Mouse (Mus musculus): Measurements from ENCODE around the gene Gm49325. TPM values are rescaled to one million over a fixed set of nuclear protein-coding genes. Genes with fewer than 3 reads are reported as not detected.
A peak's percentile ranks its signal among the peaks of the same experiment; 100 is the strongest.
"Not testable (repeated sequence)": the region's sequence is repeated elsewhere in the genome, so short reads cannot be mapped to it uniquely, and the experiment has no call there.

The Gm49325 gene
- total RNA-seq, 2 experiments from 2014 or later, result 18.1 to 27.7 TPM

DNA sequence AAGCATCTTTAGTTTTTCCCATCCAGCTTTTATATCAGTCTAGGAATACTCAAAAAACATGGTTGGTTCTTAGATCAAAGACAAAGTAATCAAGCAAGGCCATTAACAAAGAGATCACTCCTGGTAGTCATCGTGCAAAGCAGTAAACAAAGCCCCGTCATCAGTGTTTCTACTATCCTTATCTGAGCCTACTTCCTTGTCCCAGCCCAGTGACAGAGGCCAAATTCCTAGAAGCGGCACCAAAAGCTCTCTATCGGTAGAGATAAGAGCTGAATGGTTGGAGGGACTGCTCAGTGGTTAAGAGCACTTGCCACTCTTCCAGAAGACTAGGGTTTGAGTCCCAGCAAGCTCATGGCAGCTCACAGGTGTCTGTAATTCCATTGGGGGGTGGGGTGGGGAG is 65.5 kb downstream of the Gm49325 start:
- DNase-seq (ENCODE audit: low spot score in 2 of 2), result no peak

DNA sequence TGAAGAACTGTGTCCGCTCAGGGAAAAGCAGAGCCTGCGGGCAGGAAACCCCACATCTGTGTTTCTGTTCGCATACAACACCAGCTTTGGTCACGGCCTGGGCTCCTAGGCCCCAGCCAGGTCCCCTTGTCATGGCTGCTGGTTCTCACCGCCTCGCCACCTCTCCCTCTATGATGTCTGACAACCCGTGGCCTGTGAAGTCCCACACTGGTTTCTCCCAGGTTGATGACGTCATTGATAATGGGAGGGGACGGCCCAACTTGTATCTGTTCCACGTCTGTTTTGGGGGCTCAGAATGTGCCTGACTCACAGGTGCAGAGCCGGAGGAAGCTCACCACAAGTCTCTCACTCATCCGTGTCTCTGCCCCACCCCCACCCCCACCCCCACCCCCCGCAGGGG is 67.8 kb downstream of the Gm49325 start:
- no peak for DNase-seq (ENCODE audit: low spot score in 2 of 2)

GRCm38 (mm10) chr10:77677562-77677961 is 71.6 kb downstream of the Gm49325 start:
- DNase-seq (ENCODE audit: low spot score in 2 of 2), result no peak

DNA sequence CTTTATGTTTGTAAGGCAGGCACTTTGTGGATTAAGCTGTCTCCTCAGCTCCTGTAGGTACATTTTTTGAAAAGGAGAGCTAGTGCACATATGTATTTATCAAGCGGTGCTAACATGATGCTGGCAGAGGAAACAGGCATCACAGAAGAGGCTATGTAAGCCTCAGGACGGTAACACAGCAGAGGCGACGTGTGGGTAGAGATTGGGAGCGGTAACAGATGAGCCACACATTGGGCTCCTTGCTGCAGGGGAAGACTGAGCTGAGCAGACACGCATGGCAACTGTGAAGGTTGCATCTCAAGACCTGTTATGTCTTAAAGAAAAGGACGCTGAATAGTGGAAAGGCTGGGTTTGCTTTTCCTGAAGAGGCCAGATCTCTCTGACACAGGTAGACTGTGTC is 77.0 kb downstream of the Gm49325 start:
- no peak for DNase-seq (ENCODE audit: low spot score in 2 of 2)

- no peak for DNase-seq (ENCODE audit: low spot score in 2 of 2)
Measured at GRCm38 (mm10) chr10:77684181-77684580, 78.2 kb downstream of the Gm49325 start.

DNA sequence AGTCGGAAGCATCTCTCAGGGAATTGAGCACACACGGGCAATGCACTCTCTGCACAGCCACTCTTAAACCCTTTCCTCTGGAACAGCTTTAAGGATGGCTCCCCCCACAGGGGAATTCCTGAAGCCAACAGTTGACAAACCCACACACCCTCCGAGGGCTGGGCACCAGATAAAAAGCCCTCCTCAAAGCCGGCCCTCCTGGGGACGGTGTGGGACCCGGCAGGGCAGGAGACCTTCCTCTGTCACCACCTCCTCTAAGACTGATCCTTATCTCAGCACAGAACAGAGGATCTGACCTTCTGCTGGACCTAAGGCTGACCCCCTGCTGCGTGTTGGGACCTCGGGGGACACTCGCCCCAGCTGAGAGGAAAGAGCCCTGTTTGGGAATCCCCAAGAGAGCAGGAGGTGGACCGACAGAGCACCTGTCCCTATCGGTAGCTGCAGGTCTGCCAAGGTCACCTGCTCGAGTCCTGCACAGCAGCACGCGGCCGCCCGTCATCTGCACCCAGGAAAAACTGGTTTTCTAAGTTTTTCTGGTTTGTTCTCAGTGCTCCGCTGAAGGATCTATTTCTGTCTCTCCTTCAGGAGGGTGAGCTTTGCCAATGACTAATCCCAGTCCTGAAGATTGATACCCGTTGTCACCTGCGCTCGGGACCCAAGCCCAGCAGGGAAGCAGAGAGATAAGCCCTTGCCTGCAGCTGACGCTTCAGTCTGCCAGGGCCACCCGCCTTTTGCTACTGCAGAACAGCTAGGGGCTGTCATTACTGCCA is 80.1 kb downstream of the Gm49325 start, which contains the start of gene Tspear:
Gene Tspear (plus strand): TSS at position 675 of the 770 bp plus-strand sequence.
- no peak for DNase-seq (ENCODE audit: low spot score in 2 of 2)

DNA sequence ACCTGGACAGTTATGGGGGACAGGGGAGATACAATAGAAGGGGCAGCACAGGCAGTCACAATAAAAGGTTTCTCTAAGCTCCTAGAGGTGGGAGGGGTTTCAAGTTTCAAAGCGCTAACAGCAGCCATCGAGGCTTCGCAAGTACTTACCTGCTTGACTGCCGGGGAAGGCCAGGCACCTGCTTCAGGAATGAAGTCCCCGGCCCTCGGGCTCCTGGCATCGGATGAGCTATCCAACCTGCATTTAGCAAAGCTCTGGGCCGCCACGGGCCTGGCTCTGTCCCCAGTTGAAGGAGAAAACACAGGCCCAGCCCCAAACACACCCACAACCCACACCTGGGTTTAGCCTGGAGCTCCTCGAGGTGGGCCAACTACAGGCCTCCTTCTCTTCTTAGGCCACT is 81.0 kb downstream of the Gm49325 start:
- no peak for DNase-seq (ENCODE audit: low spot score in 2 of 2)

GRCm38 (mm10) chr10:77690356-77690807 is 84.4 kb downstream of the Gm49325 start, which contains the start of gene Gm19402:
TSS of gene Gm19402 (minus strand) at chr10:77690757.
- not testable (repeated sequence) for DNase-seq (ENCODE audit: low spot score in 2 of 2)

Small RNA genes within 50 kb of the gene (microRNA-seq; reads per million reads assigned to microRNA genes)
- 27.3 reads per million, percentile 32 among the genes with 10 or more reads in this experiment for gene Mir1930

Other genes starting within 250 kb of the Gm49325 start
- gene Adarb1, start 187.9 kb upstream of the Gm49325 start, total RNA-seq (2021), result 10 to 100 TPM; 16.0 to 16.2 TPM
- 10 to 100 TPM; 23.8 to 26.0 TPM for gene Fam207a, start 90.4 kb upstream of the Gm49325 start, total RNA-seq (2021)
- 1 to 10 TPM; 5.3 to 8.5 TPM for gene Itgb2, start 75.9 kb upstream of the Gm49325 start, total RNA-seq (2021)
- gene Pttg1ip, start 24.5 kb upstream of the Gm49325 start, total RNA-seq (2021), result 100 to 1,000 TPM; 176 to 186 TPM
- 100 to 1,000 TPM; 181 to 183 TPM for gene Sumo3, start 100 bp upstream of the Gm49325 start, total RNA-seq (2021)
- 10 to 100 TPM; 42.2 to 44.3 TPM for gene Ube2g2, start 16.1 kb downstream of the Gm49325 start, total RNA-seq (2021)
- gene Tspear, start 80.4 kb downstream of the Gm49325 start, total RNA-seq (2021), result 1 to 10 TPM in 1 of 2 experiments, under 1 TPM in 1; 0.45 to 1.0 TPM
- not detected for gene Gm19402, start 84.6 kb downstream of the Gm49325 start, total RNA-seq (2021)
- gene Gm9508, start 91.0 kb downstream of the Gm49325 start, total RNA-seq (2021), result not detected
- not detected for gene Gm10272, start 100.4 kb downstream of the Gm49325 start, total RNA-seq (2021)
- gene Gm10024, start 105.3 kb downstream of the Gm49325 start, total RNA-seq (2021), result not detected
- gene Gm10142, start 109.6 kb downstream of the Gm49325 start, total RNA-seq (2021), result not detected
- gene Krtap12-1, start 114.4 kb downstream of the Gm49325 start, total RNA-seq (2021), result not detected
- gene Gm10100, start 120.3 kb downstream of the Gm49325 start, total RNA-seq (2021), result not detected
- not detected for gene Gm18596, start 136.4 kb downstream of the Gm49325 start, total RNA-seq (2021)
- gene Gm9736, start 145.2 kb downstream of the Gm49325 start, total RNA-seq (2021), result not detected
- gene Gm3233, start 153.5 kb downstream of the Gm49325 start, total RNA-seq (2021), result not detected
- gene Gm3238, start 165.1 kb downstream of the Gm49325 start, total RNA-seq (2021), result not detected
- not detected for gene Gm7138, start 170.7 kb downstream of the Gm49325 start, total RNA-seq (2021)
- gene Gm3250, start 176.3 kb downstream of the Gm49325 start, total RNA-seq (2021), result not detected
- gene Gm7137, start 182.0 kb downstream of the Gm49325 start, total RNA-seq (2021), result not detected
- gene Gm9639, start 188.9 kb downstream of the Gm49325 start, total RNA-seq (2021), result not detected
- not detected for gene Gm19668, start 192.9 kb downstream of the Gm49325 start, total RNA-seq (2021)
- gene Gm9507, start 205.6 kb downstream of the Gm49325 start, total RNA-seq (2021), result not detected
- gene Gm2696, start 208.5 kb downstream of the Gm49325 start, total RNA-seq (2021), result not detected
- not detected for gene Krtap10-4, start 220.9 kb downstream of the Gm49325 start, total RNA-seq (2021)
- gene Krtap10-10, start 229.8 kb downstream of the Gm49325 start, total RNA-seq (2021), result not detected
- not detected for gene Gm36176, start 240.6 kb downstream of the Gm49325 start, total RNA-seq (2021)
- not detected for gene Gm10318, start 246.7 kb downstream of the Gm49325 start, total RNA-seq (2021)

Measured in adrenal gland, postnatal 4 days (tissue).